Mouse (Mus musculus): ENCODE data around the gene Stk40.

GRCm38 (mm10) chr4:126161456-126161855, 57.7 kb downstream of the Stk40 start:
- TF ChIP-seq GATA1 (IDR thresholded peaks at IDR 0.05; ENCODE audit: borderline replicate concordance, low read length): no peak
- TF ChIP-seq CTCF (IDR thresholded peaks at IDR 0.05; ENCODE audit: low read depth, low read length): no peak

All from G1E (cell line).